Mouse (Mus musculus): ENCODE results near the gene Ankrd6. TPM values are rescaled to one million over a fixed set of nuclear protein-coding genes. Genes with fewer than 3 reads are reported as not detected.

Ankrd6 gene
- polyA plus RNA-seq (2012; rRNA removed; ENCODE audit: low replicate concordance) = 0.44 and 3.5 TPM in 2 replicates

DNA sequence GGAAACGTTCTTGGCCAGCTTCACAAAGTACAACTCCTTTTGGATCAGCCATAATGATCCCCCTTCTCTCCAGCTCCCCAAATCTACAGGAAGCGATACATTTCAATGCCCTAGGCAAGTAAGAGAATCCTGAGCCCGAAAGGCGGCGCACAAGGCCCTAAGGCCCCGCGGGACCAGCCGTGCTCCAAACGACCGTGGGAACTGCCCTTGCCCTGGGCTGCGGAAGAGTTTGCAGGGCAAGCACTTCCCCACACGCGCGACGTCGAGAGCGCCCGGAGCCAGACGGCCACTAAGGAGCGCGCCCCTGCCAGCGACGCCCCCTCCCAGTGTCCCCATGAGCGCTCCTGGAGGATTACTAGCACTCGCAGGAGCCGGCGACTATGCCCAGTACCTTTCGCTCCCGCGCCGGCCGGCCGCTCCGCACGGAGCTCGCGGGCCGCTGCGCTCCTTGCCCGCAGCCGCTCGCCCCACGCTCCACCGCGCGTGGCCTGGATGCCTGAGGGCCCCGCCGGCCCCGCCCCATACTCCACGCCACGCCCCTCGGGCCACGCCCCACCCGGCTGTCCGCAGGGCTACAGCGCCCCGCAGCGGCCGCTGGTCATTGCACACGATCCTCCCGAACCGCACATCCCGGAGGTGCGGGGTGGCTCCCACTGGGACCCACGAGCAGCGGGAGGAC lies at the start of gene Ankrd6:
Ankrd6 (minus strand) TSS at position 486 of the 679 bp plus-strand sequence.

DNA sequence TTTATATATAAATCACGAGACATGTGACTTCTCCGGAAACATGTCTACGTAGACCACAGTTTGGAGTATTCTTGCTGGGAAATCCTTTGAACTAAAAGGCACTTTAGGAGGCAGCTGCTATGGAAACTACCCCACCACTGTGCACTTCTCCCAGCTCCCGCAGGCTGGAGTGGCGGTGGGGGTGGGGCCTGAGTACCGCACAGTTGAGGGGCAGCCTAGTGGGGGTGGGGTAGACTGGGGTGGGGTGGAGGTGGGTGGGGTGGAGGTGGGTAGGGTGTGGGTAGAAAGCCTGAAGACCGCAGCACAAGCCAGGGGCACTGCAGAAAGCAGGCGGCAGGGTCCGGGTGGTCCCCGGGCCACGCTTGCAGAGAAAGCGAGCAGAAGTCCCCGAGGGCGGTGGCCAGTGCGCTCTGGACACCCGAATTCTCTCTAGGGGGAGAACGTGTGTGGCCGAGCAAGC lies 32.1 kb upstream of the Ankrd6 start, which contains the start of gene Rragd:
Rragd (plus strand) TSS at position 322 of the 460 bp plus-strand sequence.

DNA sequence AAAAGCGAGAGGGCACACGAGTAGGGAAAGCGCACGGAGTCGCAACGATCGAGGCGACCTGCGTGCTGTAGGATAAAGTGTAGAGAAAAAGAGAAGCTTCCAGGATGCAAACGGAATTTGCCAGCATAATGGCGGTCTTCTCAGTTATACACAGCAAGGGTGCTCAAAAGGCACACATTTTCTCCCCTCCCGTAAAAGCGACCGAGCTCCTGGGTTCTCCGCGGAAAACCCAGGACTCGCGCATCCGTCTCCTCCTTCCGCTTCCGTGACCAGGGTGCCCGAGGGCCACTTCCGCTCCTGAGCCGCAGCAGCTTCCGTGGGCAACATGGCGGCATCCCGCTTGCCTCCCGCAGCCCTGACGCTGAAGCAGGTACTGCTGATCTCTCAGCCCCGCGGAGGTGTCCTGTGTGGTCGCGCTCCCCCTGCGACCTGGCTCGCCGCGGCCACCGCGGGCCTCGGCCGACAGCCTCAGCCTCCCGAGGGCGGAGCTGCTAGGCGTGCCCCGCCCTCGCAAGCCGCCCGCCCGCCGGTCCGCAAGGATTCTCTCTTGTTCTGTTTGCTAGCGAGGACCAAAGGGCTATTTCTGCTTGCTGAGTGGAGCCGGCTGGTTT lies 150.6 kb downstream of the Ankrd6 start, which contains the start of gene Lyrm2:
Lyrm2 (plus strand) TSS at position 288 of the 611 bp plus-strand sequence.

Other genes starting within 250 kb of the Ankrd6 start
- gene Lyrm2, start 150.6 kb downstream of the Ankrd6 start, polyA plus RNA-seq (2012; rRNA removed; ENCODE audit: low replicate concordance) = 11.6 and 13.9 TPM in 2 replicates
- gene Rragd, start 32.2 kb upstream of the Ankrd6 start, polyA plus RNA-seq (2012; rRNA removed; ENCODE audit: low replicate concordance) = 0.06 and 2.8 TPM in 2 replicates
- gene Ube2j1, start 80.6 kb upstream of the Ankrd6 start, polyA plus RNA-seq (2012; rRNA removed; ENCODE audit: low replicate concordance) = 29.0 and 29.1 TPM in 2 replicates
- 0.62 and 3.8 TPM in 2 replicates for gene Gabrr2, start 112.2 kb upstream of the Ankrd6 start, polyA plus RNA-seq (2012; rRNA removed; ENCODE audit: low replicate concordance)
- not detected in 2 replicates for gene Gabrr1, start 181.7 kb upstream of the Ankrd6 start, polyA plus RNA-seq (2012; rRNA removed; ENCODE audit: low replicate concordance)
- 4.4 and 4.9 TPM in 2 replicates for gene Pm20d2, start 238.9 kb upstream of the Ankrd6 start, polyA plus RNA-seq (2012; rRNA removed; ENCODE audit: low replicate concordance)